Mouse (Mus musculus) heart, postnatal 10 days (tissue): ENCODE measurements around the gene Mucl3. TPM values are rescaled to one million over a fixed set of nuclear protein-coding genes. Genes with fewer than 3 reads are reported as not detected.

Source experiments
- DNase-seq, 2 experiments: peaks; one replicate each; pipeline ENCODE4 v3.0.0; 2021
- intact Hi-C: fragments of 180-260 bp; cut with DNase I; formaldehyde crosslinking; loops from one replicate; pipeline ENCODE4 v1.15.1; 2025
- total RNA-seq, 2 experiments: library from RNA; stranded (reverse); gene quantifications; 2 replicates each; pipeline ENCODE4 v1.2.3; 2021

The Mucl3 gene
- total RNA-seq, 2 experiments from 2014 or later: not detected

DNA sequence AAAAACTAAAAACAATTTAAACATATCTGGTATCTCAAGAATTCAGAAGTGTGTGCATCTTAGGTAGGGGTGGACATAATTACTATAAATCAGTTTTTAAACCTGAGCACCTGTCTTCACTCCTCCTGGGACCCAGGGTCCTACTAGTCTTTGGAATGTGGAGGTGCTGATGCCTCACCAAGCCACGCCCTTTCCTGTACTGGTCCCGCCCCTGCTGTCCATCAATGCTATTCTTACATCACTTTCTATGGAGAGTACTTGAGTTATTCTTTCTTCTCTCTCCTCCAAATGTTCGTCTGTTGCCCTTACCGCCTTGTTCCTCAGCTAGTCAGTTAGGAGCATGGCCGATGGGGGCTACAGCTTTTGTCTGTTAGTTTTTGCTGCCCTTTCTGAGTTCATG is 7.1 kb downstream of the Mucl3 start:
- intact Hi-C loops: no loop called here
- DNase-seq: peak; percentile 23 to 51

GRCm38 (mm10) chr17:35635699-35636111 is 7.8 kb downstream of the Mucl3 start:
- intact Hi-C loops: loop anchor here (1.0 kb wide), 1 partner anchor 90 kb away; no protein-coding TSS in a partner anchor
- peak; percentile 75 to 82 for DNase-seq

- no peak for DNase-seq
- intact Hi-C loops: loop anchor here (1.0 kb wide), 1 partner anchor 90 kb away; no protein-coding TSS in a partner anchor
Measured at GRCm38 (mm10) chr17:35635202-35635601, 8.3 kb downstream of the Mucl3 start.

DNA sequence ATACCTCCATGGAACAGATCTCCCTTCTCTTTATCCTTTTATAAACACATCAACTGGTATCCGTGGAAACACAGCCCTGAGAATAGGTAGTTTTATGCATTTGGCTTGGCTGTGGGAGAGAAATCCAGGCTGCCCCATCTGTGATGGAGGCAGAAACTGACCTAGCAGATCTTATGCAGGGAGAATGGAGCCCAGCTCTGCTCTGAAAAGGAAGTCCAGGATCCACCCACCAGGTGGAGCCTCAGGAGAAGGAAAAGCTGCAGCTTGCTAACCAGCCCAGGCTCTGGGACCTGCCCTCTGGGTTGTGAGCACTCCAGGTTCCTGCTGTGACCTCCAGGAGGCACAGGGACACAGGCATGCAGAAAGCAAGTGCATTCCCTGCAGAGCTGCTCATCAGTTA is 9.5 kb downstream of the Mucl3 start:
- intact Hi-C loops: no loop called here
- peak; percentile 42 to 45 for DNase-seq

DNA sequence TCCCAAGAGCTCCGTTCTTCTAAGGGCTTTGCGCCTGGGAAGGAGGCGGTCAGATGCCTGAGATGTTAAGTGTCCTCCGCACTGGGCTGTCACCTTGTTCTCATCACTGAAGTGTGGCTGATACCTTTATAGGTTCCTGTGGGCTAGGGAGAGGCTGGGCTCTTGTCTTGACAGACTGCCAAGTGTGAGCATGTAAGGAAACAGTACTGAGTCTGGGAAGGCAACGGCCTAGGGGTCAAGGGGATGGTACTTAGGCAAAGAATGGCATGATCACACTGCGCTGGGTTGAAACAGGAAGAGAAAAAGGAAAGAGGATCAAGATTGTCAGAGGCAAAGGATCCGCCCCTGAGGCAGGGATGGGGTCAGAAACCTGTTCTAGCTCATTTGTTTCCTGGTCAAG is 17.0 kb downstream of the Mucl3 start, which contains the start of gene Gm9573:
Gene Gm9573 (minus strand): TSS at position 101 of the 400 bp plus-strand sequence.
- intact Hi-C loops: no loop called here
- no peak for DNase-seq

DNA sequence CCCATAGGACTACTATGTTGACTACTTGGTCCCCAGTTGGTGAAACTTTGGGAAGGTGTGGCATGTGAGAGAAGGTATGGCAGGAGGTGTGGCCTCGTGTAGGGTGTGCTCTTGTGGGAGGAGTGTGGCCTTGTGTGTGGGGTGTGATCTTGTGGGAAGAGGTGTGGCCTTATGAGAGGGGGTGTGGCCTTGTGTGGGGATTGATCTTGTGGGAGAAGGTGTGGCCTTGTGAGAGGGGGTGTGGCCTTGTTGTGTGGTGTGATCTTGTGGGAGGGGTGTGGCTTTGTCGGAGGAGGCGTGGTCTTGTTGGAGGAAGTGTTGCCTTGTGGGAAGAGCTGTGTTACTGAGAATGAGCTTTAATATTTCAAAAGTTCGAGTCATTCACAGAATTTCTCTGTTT is 26.4 kb downstream of the Mucl3 start:
- no peak for DNase-seq
- intact Hi-C loops: no loop called here

GRCm38 (mm10) chr17:35601736-35602354 is 41.6 kb downstream of the Mucl3 start:
- no peak for DNase-seq
- intact Hi-C loops: no loop called here

GRCm38 (mm10) chr17:35601249-35601648 is 42.2 kb downstream of the Mucl3 start, which contains the start of gene Sfta2:
Gene Sfta2, plus strand, starts transcription at chr17:35601549.
- no peak for DNase-seq
- intact Hi-C loops: no loop called here

DNA sequence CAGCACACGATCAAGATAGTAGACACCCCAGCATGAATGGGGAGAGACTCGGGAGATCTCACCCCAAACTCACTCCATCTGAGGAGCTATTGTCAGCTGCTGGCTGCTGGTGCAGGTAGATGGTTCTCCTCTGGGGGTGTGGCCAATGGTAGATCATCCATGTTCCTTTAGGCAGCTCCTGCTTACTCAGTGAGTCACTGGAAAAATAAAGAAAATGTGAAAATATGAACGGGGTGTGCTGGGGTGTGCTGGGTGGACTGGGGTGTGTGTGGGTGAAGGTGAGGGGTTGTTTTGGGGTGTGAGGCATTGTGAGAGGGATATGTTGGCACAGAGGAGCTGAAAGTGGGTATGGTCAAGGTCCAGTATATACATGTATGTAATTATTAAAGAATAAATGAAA is 46.1 kb downstream of the Mucl3 start:
- no peak for DNase-seq
- intact Hi-C loops: no loop called here

DNA sequence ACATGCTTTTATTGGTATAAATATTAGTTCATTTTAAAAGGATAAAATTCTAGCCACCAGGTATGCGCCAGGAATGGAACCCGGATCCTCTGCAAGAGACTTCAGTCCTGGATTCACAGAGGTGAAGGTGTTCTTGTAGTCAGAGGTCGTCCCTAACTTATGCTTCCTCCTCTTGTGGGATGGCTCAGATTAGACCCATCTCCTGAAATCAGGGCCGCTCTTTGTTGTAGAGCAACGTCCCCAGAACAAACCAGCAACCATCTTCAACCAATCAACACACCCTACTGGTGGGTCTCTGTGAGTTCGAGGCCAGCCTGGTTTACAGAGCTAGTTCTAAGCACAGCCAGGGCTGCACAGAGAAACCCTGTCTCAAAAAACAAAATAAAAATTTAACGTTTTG is 49.0 kb downstream of the Mucl3 start:
- no peak for DNase-seq
- intact Hi-C loops: loop anchor here (5.0 kb wide), 1 partner anchor 143 kb away; no protein-coding TSS in a partner anchor

DNA sequence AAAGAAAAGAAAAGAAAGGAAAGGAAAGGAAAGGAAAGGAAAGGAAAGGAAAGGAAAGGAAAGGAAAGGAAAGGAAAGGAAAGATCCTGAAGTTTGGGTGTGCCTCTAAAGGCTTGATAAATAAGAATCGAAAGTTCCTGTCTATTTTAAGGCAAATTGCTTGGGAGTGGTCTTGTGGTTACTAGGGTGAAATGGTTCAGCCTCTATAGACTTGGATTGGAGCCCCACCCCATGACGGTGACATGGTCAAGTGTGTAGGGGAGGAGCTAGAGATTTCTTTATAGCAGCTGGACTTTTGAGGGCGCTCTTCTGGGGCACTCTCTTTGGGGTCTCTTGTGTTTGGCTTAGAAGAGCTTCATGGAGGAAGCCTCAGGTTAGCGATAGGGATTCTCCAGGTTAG is 49.7 kb downstream of the Mucl3 start:
- intact Hi-C loops: loop anchor here (5.0 kb wide), 1 partner anchor 144 kb away; no protein-coding TSS in a partner anchor
- no peak for DNase-seq

DNA sequence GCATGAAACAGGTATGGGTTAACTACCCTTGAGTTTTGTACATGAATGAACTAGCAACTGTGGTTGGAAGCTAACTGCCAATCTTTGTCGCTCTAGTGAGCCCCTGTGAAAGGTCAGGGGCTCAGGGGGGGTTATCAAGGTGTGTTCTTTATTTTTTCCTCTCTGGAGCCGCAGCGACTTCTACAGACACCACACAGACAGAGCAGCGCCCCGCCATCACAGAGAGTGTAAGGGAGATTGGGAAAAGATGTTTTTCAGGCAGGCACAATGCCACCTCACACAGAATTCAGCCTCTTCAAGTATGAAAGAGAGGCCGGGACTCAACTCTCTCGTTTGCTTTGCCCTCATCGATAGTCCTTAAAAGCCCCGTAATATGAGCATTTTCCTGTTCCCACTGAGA is 51.4 kb downstream of the Mucl3 start:
- no peak for DNase-seq
- intact Hi-C loops: loop anchor here (5.0 kb wide), 1 partner anchor 145 kb away; no protein-coding TSS in a partner anchor

GRCm38 (mm10) chr17:35591731-35592130 is 51.8 kb downstream of the Mucl3 start:
- no peak for DNase-seq
- intact Hi-C loops: loop anchor here (5.0 kb wide), 1 partner anchor 146 kb away; no protein-coding TSS in a partner anchor

GRCm38 (mm10) chr17:35591219-35591578 is 52.3 kb downstream of the Mucl3 start:
- intact Hi-C loops: loop anchor here (5.0 kb wide), 1 partner anchor 146 kb away; no protein-coding TSS in a partner anchor
- DNase-seq: no peak

- DNase-seq: peak; percentile 75 to 87
- intact Hi-C loops: loop anchor here (5.0 kb wide), 1 partner anchor 147 kb away; no protein-coding TSS in a partner anchor
Measured at GRCm38 (mm10) chr17:35590410-35591218, 52.9 kb downstream of the Mucl3 start.

GRCm38 (mm10) chr17:35588387-35588786 is 55.1 kb downstream of the Mucl3 start:
- intact Hi-C loops: no loop called here
- no peak for DNase-seq

GRCm38 (mm10) chr17:35587291-35587690 is 56.2 kb downstream of the Mucl3 start:
- no peak for DNase-seq
- intact Hi-C loops: no loop called here
